Mouse (Mus musculus): ENCODE results near the gene Gm10406. TPM values are rescaled to one million over a fixed set of nuclear protein-coding genes. Genes with fewer than 3 reads are reported as not detected.
"Not testable (repeated sequence)": the region's sequence is repeated elsewhere in the genome, so short reads cannot be mapped to it uniquely, and the experiment has no call there.

The Gm10406 gene
- polyA plus RNA-seq (2011; ENCODE audit: insufficient read depth, insufficient read length, low read depth, missing spikeins): 0.36 and 0.58 TPM in 2 replicates

DNA sequence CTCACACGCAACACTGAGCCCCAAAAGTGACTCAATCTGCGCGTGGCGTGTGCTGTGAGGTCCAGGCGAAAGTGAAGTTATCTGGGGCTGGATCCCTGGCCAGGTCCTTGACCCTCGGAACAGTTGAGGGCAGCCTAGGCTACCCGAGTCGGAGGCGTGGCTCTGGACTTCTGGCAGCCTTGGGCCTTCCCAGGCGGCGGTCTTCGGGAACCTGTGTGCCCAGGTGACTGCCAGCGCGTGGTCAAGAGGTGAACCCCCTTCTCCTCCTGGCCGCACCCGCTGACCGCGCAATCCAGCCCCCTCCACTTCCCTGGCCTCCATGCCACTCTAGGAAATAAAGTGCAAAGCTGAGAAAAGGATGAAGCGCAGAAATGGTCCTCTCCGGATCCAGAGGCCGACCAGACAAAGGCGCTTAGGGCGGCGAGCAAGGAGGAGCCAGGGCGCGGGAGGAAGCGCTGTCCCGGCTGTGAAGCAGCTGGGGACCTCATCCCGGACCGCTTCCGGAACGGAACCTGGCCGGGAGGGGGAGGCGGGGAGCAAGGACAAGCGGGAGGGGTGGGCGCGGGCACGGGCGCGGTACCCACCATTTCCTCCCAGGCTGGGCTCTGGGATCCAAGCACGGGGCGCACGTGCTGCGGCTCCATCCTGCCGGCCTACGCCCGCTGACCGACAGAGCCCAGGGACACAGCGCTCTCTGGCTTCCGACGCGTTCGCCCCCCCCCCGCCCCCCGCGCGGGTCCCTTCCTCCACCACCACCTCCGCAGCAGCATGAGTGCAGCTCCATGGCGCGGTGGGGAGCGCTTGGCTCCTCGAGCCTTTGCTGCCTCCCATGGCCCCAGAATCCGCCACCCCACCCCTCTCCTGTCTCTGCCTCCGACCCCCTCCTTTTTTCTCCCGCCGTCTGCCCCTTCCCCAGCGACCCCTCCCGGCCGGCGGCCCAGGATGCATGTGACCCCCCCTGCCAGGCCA lies at the start of gene Gm10406:
Gene Gm10406 (minus strand): TSS at position 669 of the 969 bp plus-strand sequence.
- not testable (repeated sequence) for H3K4me1 ChIP-seq (ENCODE audit: control insufficient read depth, insufficient read depth, low read length); H3K27me3 ChIP-seq (ENCODE audit: control insufficient read depth, insufficient read depth, low read length, poor library complexity, severe bottlenecking); H3K27ac ChIP-seq (ENCODE audit: insufficient read depth, low read length); H3K36me3 ChIP-seq (ENCODE audit: control insufficient read depth, insufficient read depth, low read length, poor library complexity, severe bottlenecking); H3K9me3 ChIP-seq (replicated peaks; ENCODE audit: control insufficient read depth, insufficient read depth, low read length, poor library complexity, severe bottlenecking)
- Histone ChIP-seq H3K4me3 (ENCODE audit: low read depth, low read length) (peak within 1 kb of the TSS; percentile 85), H3K9ac (ENCODE audit: low read depth, poor library complexity, severe bottlenecking) (peak within 1 kb of the TSS; percentile 67)

GRCm38 (mm10) chr14:7044870-7045269 lies 17.6 kb upstream of the Gm10406 start, which contains the start of gene Gm3685:
Gene Gm3685 (minus strand): TSS chr14:7044970.
- not testable (repeated sequence) for H3K4me1 ChIP-seq (ENCODE audit: control insufficient read depth, insufficient read depth, low read length); H3K27ac ChIP-seq (ENCODE audit: insufficient read depth, low read length); H3K27me3 ChIP-seq (ENCODE audit: control insufficient read depth, insufficient read depth, low read length, poor library complexity, severe bottlenecking); H3K4me3 ChIP-seq (ENCODE audit: low read depth, low read length); H3K9me3 ChIP-seq (replicated peaks; ENCODE audit: control insufficient read depth, insufficient read depth, low read length, poor library complexity, severe bottlenecking); H3K9ac ChIP-seq (ENCODE audit: low read depth, poor library complexity, severe bottlenecking); H3K36me3 ChIP-seq (ENCODE audit: control insufficient read depth, insufficient read depth, low read length, poor library complexity, severe bottlenecking)

GRCm38 (mm10) chr14:7026274-7026673 lies 975 bp downstream of the Gm10406 start:
- H3K27ac ChIP-seq (ENCODE audit: insufficient read depth, low read length); H3K36me3 ChIP-seq (ENCODE audit: control insufficient read depth, insufficient read depth, low read length, poor library complexity, severe bottlenecking); H3K27me3 ChIP-seq (ENCODE audit: control insufficient read depth, insufficient read depth, low read length, poor library complexity, severe bottlenecking); H3K9me3 ChIP-seq (replicated peaks; ENCODE audit: control insufficient read depth, insufficient read depth, low read length, poor library complexity, severe bottlenecking); H3K4me3 ChIP-seq (ENCODE audit: low read depth, low read length); H3K4me1 ChIP-seq (ENCODE audit: control insufficient read depth, insufficient read depth, low read length): not testable (repeated sequence)
- peak overlapping the region; percentile 67; the same call in 1 of the 2 replicates for H3K9ac ChIP-seq (ENCODE audit: low read depth, poor library complexity, severe bottlenecking)

DNA sequence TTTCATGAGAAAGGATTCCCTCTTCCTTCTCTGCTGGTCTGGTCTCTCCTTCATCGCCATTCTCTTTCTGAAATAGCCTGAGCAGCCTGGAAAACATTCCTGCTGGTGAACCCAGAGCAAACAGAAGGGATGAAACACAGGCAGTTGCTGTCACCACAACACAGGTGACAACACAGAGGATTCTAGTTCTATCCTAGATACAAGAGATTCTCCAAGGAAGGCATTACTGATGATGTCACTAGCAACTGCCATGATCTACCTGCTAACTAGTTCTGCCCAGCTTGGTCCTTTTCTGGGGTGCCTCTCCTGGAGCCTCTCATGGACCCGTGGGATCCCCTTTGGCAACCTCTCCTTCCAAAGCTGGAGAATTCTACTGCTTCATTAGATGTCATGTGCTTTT lies 53.5 kb downstream of the Gm10406 start, which contains the start of gene Gm6356:
Gene Gm6356 (minus strand): TSS at position 101 of the 400 bp plus-strand sequence.
- not testable (repeated sequence) for H3K4me1 ChIP-seq (ENCODE audit: control insufficient read depth, insufficient read depth, low read length); H3K9ac ChIP-seq (ENCODE audit: low read depth, poor library complexity, severe bottlenecking); H3K4me3 ChIP-seq (ENCODE audit: low read depth, low read length); H3K27ac ChIP-seq (ENCODE audit: insufficient read depth, low read length); H3K36me3 ChIP-seq (ENCODE audit: control insufficient read depth, insufficient read depth, low read length, poor library complexity, severe bottlenecking); H3K27me3 ChIP-seq (ENCODE audit: control insufficient read depth, insufficient read depth, low read length, poor library complexity, severe bottlenecking); H3K9me3 ChIP-seq (replicated peaks; ENCODE audit: control insufficient read depth, insufficient read depth, low read length, poor library complexity, severe bottlenecking)

Other genes with a start within 250 kb of the Gm10406 start
- gene Gm3642, start 187.1 kb downstream of the Gm10406 start, polyA plus RNA-seq (2011; ENCODE audit: insufficient read depth, insufficient read length, low read depth, missing spikeins): not detected in 2 replicates
- 0.64 TPM in 1 of 2 replicates, not detected in the other for gene Gm3667, start 137.5 kb downstream of the Gm10406 start, polyA plus RNA-seq (2011; ENCODE audit: insufficient read depth, insufficient read length, low read depth, missing spikeins)
- not detected in 2 replicates for gene Gm6356, start 53.6 kb downstream of the Gm10406 start, polyA plus RNA-seq (2011; ENCODE audit: insufficient read depth, insufficient read length, low read depth, missing spikeins)
- gene Gm3685, start 17.5 kb upstream of the Gm10406 start, polyA plus RNA-seq (2011; ENCODE audit: insufficient read depth, insufficient read length, low read depth, missing spikeins): not detected in 2 replicates
- gene Gm3696, start 73.2 kb upstream of the Gm10406 start, polyA plus RNA-seq (2011; ENCODE audit: insufficient read depth, insufficient read length, low read depth, missing spikeins): 2.1 and 2.8 TPM in 2 replicates
- not detected in 2 replicates for gene Gm6676, start 98.0 kb upstream of the Gm10406 start, polyA plus RNA-seq (2011; ENCODE audit: insufficient read depth, insufficient read length, low read depth, missing spikeins)
- 2.7 and 7.0 TPM in 2 replicates for gene Gm3512, start 147.1 kb upstream of the Gm10406 start, polyA plus RNA-seq (2011; ENCODE audit: insufficient read depth, insufficient read length, low read depth, missing spikeins)
- not detected in 2 replicates for gene Gm16434, start 167.1 kb upstream of the Gm10406 start, polyA plus RNA-seq (2011; ENCODE audit: insufficient read depth, insufficient read length, low read depth, missing spikeins)
- not detected in 2 replicates for gene Gm3727, start 237.3 kb upstream of the Gm10406 start, polyA plus RNA-seq (2011; ENCODE audit: insufficient read depth, insufficient read length, low read depth, missing spikeins)